Mouse (Mus musculus) urinary bladder, postnatal 10 days (tissue): ENCODE results near the gene Trem2.
"Not testable (repeated sequence)": the region's sequence is repeated elsewhere in the genome, so short reads cannot be mapped to it uniquely, and the experiment has no call there.

ENCODE experiments used
- DNase-seq: peaks from one replicate; pipeline ENCODE4 v3.0.0; 2022; ENCODE audit warnings: low spot score

Trem2 gene

DNA sequence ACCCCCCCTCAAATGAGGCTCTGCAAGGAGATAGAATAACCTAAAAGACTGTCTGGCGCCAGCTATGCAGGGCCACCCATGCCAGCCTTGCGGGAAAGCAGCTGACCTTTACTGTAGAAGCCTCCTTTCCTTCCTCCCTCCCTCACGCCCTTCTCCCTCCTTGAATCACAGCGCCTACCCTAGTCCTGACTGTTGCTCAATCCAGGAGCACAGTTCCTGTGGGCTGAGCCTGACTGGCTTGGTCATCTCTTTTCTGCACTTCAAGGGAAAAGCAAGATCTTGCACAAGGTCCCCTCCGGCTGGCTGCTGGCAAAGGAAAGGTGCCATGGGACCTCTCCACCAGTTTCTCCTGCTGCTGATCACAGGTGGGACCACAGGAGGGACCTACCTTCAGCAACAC lies at the start of gene Trem2:
Trem2 (plus strand) TSS at position 171 of the 400 bp plus-strand sequence.
- no peak for DNase-seq

DNA sequence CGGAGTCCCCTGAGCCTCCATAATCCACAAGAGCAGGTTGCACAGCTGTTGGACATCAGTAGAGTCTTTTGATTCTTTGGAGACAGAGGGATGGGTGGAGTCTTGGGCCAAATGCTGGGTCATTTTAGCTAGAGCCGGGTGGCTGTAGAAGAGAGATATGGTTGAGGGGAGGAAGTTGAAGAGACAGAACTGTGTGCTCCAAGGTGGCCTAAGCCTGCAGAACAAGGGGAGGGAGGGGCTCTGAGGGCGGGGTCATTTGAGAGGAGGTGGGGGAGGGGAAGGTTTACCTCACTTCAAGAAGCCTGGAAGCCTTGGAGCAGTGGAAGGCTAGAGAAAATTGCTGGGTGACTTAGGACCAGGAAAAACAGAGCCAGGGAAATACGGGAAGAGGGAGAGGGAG lies 47.0 kb upstream of the Trem2 start, which contains the start of gene Treml2:
Treml2 (plus strand) TSS at position 296 of the 400 bp plus-strand sequence.
- no peak for DNase-seq

GRCm38 (mm10) chr17:48299756-48300155 lies 46.4 kb upstream of the Trem2 start:
- DNase-seq, result no peak

DNA sequence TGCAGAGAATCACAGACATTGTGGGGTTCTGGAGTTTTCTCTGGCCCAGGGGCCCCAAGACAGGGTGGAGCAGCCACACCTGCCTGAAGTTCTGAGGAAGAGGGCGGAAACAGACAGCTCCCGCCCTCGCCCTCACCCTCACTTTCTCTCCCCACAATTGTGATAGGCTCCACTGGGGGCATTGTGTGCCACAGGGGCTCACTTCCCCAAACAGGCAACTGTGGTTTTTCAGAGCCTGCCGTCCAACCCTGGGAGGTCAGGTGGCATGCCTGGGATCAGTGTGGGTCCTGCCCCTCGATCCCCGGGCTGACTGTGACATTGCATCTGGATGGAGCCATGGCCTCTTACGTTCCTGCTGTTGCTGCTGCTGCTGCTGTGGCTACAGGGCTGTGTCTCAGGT lies 46.0 kb upstream of the Trem2 start:
- DNase-seq, result no peak

DNA sequence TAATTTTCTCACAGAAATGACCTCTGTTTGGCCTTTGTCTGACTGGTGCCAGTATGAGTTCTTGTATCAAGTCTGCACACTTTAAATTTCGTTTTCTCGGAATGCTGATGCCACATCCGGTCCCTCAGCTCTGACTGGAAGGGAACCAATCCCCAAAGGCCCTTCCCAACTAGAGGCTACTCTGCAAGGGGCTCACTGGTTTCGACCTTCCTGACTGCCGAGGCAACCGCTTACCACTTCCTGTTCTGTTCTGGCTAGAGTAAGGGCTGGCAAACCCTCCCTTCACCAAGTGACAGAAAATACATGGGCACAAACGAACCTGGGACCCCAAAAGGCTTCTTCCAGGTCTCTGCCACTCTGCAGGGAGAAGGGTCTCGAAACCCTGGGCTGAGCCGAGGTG lies 45.3 kb upstream of the Trem2 start:
- DNase-seq, result no peak

- DNase-seq, result no peak
Measured at GRCm38 (mm10) chr17:48301792-48302191, 44.4 kb upstream of the Trem2 start.

DNA sequence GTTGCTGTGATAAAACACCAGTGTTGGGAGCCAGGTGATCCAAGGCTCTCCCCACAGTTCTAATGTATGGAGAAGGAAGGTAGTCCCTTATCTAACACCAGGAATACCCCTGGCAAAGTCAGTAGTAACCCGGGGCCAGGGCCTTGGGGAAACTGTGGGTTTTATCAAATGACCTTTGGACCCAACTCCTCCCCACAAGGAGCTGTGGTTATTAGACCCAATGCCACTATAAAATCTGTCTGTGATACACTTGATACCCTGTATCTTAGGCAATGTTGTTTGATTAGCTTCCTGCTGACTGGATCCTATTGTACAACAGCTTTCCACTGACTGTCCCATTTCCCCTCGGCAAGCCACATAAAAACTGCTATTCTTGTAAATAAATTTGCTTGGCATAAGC lies 34.1 kb upstream of the Trem2 start:
- DNase-seq, result no peak

- not testable (repeated sequence) for DNase-seq
Measured at GRCm38 (mm10) chr17:48315905-48316579, 30.2 kb upstream of the Trem2 start, which contains the start of gene B430306N03Rik. Gene B430306N03Rik (plus strand): TSS chr17:48316141.

DNA sequence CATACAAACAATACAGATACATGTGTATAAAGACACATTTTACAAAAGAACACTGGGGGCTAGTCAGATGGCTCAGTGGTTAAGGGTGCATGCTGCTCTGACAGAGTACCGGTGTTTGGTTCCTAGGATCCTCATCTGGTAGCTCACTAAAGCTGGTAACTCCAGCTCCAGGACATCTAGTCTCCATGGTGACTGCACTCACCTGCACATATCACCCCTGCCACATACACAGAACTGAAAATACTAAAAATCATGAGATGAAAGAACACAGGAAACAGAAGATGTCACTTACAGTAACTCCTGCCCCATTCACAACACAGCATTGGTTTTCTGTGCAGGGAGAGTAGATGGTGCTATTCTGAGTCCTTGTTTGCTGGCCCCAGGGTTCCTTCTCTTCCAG lies 27.5 kb upstream of the Trem2 start:
- DNase-seq, result no peak

DNA sequence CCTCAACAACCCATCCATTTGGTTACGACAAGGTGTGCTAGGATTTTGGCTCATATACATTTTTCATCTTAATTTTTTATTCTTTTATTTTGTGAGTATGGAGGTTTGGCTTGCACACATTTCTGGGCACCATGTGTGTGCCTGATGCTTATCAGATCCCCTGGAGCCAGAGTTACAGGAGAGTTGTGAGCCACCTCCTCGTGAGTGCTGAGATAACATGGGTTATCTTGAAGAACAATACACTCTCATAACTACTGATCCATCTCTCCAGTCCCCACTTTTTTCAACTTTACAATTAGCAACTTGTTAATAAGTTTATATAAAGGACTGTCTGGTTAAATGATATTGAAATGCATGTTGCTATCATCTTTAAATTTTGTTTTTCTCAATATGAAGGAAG lies 24.9 kb upstream of the Trem2 start:
- DNase-seq, result no peak

DNA sequence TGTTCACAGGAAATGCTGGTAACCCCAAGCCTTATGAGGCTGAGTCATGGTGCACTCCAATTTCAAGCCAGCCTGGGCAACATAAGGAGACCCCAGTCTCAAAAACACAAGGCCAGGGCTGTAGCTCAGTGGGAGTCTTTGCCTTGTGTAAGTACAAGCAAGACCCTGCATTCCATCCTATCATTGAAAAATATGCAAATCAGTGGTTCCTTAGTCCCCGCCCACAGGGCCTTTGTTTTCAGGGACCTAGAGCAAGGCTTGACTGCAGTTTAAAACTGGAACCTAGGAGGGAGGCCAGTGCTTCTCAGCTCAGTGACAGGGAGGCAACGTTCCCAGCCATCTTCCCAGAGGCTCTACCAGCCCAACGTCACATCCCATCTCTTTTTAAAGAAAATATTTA lies 23.0 kb upstream of the Trem2 start:
- no peak for DNase-seq

GRCm38 (mm10) chr17:48324258-48324657 lies 21.9 kb upstream of the Trem2 start:
- no peak for DNase-seq

- DNase-seq, result no peak
Measured at GRCm38 (mm10) chr17:48325093-48325492, 21.1 kb upstream of the Trem2 start.

GRCm38 (mm10) chr17:48325638-48326037 lies 20.6 kb upstream of the Trem2 start:
- no peak for DNase-seq

- DNase-seq, result no peak
Measured at GRCm38 (mm10) chr17:48326656-48327055, 19.5 kb upstream of the Trem2 start.

- DNase-seq, result no peak
Measured at GRCm38 (mm10) chr17:48332524-48332923, 13.7 kb upstream of the Trem2 start.

- no peak for DNase-seq
Measured at GRCm38 (mm10) chr17:48334186-48334585, 12.0 kb upstream of the Trem2 start.

DNA sequence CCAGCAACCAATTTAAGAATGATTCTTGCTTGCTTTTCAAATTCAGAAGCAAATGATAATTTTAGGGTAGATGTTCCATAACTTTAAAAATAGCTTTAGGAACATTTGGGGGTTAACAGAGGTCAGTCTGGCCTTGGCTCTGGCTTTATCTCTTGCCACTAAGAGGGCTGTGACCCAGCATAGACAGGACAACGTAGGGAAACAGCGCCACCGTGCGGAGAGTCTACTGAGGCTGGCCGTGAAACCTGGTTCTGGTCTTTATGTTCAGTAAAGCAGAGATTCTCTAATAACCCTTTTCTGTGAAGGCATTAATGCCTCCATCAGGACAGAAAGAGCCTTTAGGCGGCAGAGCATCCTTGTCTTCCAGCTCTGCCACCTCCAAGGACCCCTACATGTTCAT lies 9.3 kb upstream of the Trem2 start:
- peak; percentile 47 for DNase-seq

DNA sequence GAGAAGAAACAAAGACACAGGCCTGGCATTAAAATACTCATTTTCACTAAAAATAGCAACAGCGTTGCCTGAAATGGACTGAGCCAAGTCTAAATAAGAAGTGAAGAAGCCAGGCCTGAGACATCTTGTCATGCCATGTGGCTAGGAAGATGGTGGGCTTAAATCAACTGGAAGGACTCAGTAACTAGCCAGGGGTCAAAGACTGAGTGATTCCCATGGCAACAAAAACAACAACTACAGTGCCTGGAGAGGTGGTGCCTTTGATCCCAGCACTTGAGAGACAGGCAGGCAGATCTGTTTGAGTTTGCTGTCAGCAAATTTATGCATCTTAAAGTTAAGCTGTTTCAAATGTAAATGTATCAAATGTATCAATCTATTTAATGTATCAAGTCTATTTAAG lies 5.9 kb upstream of the Trem2 start:
- DNase-seq, result no peak

DNA sequence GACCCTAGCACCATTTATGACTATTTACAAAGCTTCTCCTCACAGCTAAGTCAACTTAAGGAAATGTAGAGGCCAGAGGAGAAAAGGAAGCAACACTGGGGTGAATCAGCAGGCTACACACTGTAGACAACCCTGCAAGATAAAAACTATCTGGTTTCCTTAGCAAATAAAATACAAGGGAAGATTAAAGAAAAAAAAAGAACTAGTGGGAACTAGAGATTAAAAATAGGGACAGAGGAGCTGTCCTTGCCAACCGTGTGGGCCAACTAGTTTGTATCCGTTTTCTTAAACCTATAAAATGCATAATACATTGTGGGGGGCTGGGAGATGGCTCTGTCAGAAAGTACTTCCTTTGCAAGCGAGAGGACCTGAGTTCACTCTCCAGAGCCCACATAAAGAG lies 4.3 kb upstream of the Trem2 start:
- no peak for DNase-seq

- no peak for DNase-seq
Measured at GRCm38 (mm10) chr17:48343065-48343464, 3.1 kb upstream of the Trem2 start.

- no peak for DNase-seq
Measured at GRCm38 (mm10) chr17:48345824-48346223, 377 bp upstream of the Trem2 start.

GRCm38 (mm10) chr17:48346834-48347233 lies 633 bp downstream of the Trem2 start:
- no peak for DNase-seq

- DNase-seq, result no peak
Measured at GRCm38 (mm10) chr17:48347287-48347686, 1.1 kb downstream of the Trem2 start.
